Mouse (Mus musculus) forebrain, embryonic 14.5 days (tissue): ENCODE results near the gene Znrf4. TPM values are rescaled to one million over a fixed set of nuclear protein-coding genes. Genes with fewer than 3 reads are reported as not detected.
A peak's percentile ranks its signal among the peaks of the same experiment; 100 is the strongest.

Experiments
- ATAC-seq: fragments of 200-750 bp; cut with Nextera tagmentation; 2 replicates; pipeline ENCODE4 v1.8.0; 2017; ENCODE audit warnings: mild to moderate bottlenecking, moderate library complexity
- DNase-seq: peaks from one replicate; pipeline ENCODE4 v3.0.0-alpha.2; 2015; ENCODE audit warnings: low spot score
- H3K27ac ChIP-seq: fragments of 300-500 bp; sonication (generic); 2 replicates; pipeline ENCODE4 v1.5.1; 2014; ENCODE audit warnings: low read depth, mild to moderate bottlenecking, control low read depth, low read length, moderate library complexity
- H3K27me3 ChIP-seq: fragments of 300-500 bp; sonication (generic); replicated peaks from 2 replicates; pipeline ENCODE4 v1.6.1; 2014; ENCODE audit warnings: low read length, control low read depth, mixed read lengths; ENCODE audit not compliant: control insufficient read depth, insufficient read depth
- H3K36me3 ChIP-seq: fragments of 300-500 bp; sonication (generic); 2 replicates; pipeline ENCODE4 v1.6.1; 2014; ENCODE audit warnings: low read length, control low read depth; ENCODE audit not compliant: control insufficient read depth, insufficient read depth
- H3K4me1 ChIP-seq: fragments of 300-500 bp; sonication (generic); 2 replicates; pipeline ENCODE4 v1.6.1; 2014; ENCODE audit warnings: antibody characterized with exemption, low read length, control low read depth; ENCODE audit not compliant: control insufficient read depth, insufficient read depth
- H3K4me2 ChIP-seq: fragments of 300-500 bp; sonication (generic); 2 replicates; pipeline ENCODE4 v1.6.1; 2014; ENCODE audit warnings: mild to moderate bottlenecking, control low read depth, low read length
- H3K4me3 ChIP-seq: fragments of 300-500 bp; sonication (generic); 2 replicates; pipeline ENCODE4 v1.5.1; 2014; ENCODE audit warnings: low read depth, low read length, control low read depth
- H3K9ac ChIP-seq: fragments of 300-500 bp; sonication (generic); 2 replicates; pipeline ENCODE4 v1.6.1; 2014; ENCODE audit warnings: mild to moderate bottlenecking, low read length, control low read depth, moderate library complexity
- H3K9me3 ChIP-seq: fragments of 300-500 bp; sonication (generic); replicated peaks from 2 replicates; pipeline ENCODE4 v1.6.1; 2016; ENCODE audit warnings: low read length, control low read depth, mixed read lengths; ENCODE audit not compliant: control insufficient read depth
- WGBS: fragments of 180-500 bp; shearing (Covaris S2); extraction: QIAGEN DNeasy Blood & Tissue Kit; methylation state at CpG from one replicate; pipeline ENCODE4 v1.1.7; 2014; 5-methylcytosine and 5-hydroxymethylcytosine counted together
- polyA plus RNA-seq: library from polyadenylated mRNA; unstranded; fragments of >200 nt; fragmentation: Nextera tagmentation; extraction: Ambion mirVana; gene quantifications from 2 replicates; pipeline ENCODE4 v1.2.1, GENCODE M21; 2014

Znrf4 gene
- polyA plus RNA-seq: 0.14 TPM in 1 of 2 replicates, not detected in the other

DNA sequence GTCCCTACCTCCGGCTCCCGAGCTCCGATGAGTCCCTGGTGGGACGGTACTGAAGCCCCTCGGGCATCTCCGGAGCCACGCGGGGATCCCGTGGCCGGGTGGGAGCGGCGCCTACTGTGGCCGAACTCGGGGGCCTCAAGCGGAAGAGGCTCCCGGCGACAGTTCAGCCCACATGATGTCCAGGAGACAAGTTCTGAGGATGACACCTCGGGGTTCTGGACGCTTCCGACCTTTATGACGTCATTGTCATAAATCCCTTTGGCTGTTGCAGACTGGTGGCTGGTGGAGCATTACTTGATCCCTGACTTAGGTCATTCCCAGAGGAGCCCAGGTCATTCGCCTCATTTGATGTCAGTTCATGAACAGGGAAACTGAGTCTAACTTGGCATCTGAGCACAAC, at the start of gene Znrf4:
TSS of gene Znrf4 (minus strand) at position 122 of the 400 bp plus-strand sequence.
- Histone ChIP-seq H3K4me1 (peaks cover 47% of the 10 kb centered on the region), H3K9ac (peak within 1 kb of the TSS; percentile 43; the same call in 1 of the 2 replicates), H3K27me3 (0 out of 2 replicates have a peak, but pooled peaks cover 7% of the 10 kb centered on the region), H3K4me2 (peak within 1 kb of the TSS; percentile 45), H3K4me3 (peak within 1 kb of the TSS; percentile 21), H3K27ac (peak within 1 kb of the TSS; percentile 95; the same call in 1 of the 2 replicates), H3K36me3 (no peaks in the 10 kb centered on the region), H3K9me3 (no peaks in the 10 kb centered on the region)
- no peak for DNase-seq
- WGBS: 71% methylated on average over 22 of the region's 22 CpGs
- no peak for ATAC-seq

DNA sequence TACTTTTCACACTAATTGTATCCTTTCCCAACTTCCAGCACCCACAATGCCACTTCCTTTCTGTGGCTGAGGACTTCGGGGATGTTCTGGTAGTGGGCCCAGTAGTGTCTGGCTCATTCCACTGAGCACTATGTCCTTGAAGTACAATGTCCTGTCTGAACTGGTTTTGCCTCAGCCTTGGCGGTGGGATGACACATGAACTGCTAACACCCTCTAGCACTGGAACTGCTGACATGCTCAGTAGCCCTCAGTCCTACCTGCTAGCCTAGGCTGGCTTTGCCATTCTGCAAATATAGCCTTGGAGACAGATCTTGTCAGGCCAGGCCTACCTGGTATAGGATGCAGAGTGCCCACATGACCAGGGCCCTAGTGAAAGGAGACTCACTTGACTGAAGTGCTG, 49.6 kb upstream of the Znrf4 start:
- WGBS: 92% methylated on average over 2 of the region's 2 CpGs

GRCm38 (mm10) chr17:56560131-56560530, 47.9 kb upstream of the Znrf4 start:
- no peaks in the 10 kb centered on the region for H3K4me1 ChIP-seq
- no peaks in the 10 kb centered on the region for H3K9me3 ChIP-seq
- no peak overlapping the region for H3K27ac ChIP-seq
- H3K4me3 ChIP-seq: no peak overlapping the region
- peaks cover 50% of the 10 kb centered on the region for H3K36me3 ChIP-seq
- H3K4me2 ChIP-seq: no peak overlapping the region
- DNase-seq: no peak
- WGBS: 95% methylated on average over 1 of the region's 1 CpGs
- no peak overlapping the region for H3K9ac ChIP-seq
- no peaks in the 10 kb centered on the region for H3K27me3 ChIP-seq
- ATAC-seq: no peak

More for the DNA sequence above, 49.6 kb upstream of the Znrf4 start:
- H3K27me3 ChIP-seq: no peaks in the 10 kb centered on the region
- H3K9me3 ChIP-seq: no peaks in the 10 kb centered on the region
- H3K4me3 ChIP-seq: no peak overlapping the region
- ATAC-seq: no peak
- no peaks in the 10 kb centered on the region for H3K4me1 ChIP-seq
- H3K4me2 ChIP-seq: no peak overlapping the region
- no peak overlapping the region for H3K27ac ChIP-seq
- no peak for DNase-seq
- no peak overlapping the region for H3K9ac ChIP-seq
- peaks cover 68% of the 10 kb centered on the region for H3K36me3 ChIP-seq

DNA sequence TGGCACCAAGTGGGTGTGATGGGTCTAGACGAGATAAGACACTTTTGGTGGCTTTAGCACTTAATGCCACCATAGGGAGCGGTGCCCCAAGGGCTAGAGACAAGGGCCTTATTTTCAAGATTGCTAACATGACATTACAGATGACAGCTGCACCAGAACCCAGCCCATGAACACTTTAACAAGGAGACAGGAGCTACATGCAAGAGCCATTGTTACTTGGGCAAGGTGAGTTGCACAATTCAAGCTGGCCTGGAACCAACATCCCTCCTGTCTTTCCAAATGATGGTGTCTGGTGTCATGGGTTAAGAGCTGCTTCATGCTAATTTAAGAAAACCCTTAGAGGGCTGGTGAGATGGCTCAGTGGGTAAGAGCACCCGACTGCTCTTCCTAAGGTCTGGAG, 47.2 kb upstream of the Znrf4 start:
- H3K9ac ChIP-seq: no peak overlapping the region
- ATAC-seq (no peak), DNase-seq (no peak)
- no peaks in the 10 kb centered on the region for H3K27me3 ChIP-seq
- H3K27ac ChIP-seq: no peak overlapping the region
- peaks cover 43% of the 10 kb centered on the region for H3K36me3 ChIP-seq
- no peaks in the 10 kb centered on the region for H3K4me1 ChIP-seq
- WGBS: 74% methylated on average over 3 of the region's 3 CpGs
- no peak overlapping the region for H3K4me2 ChIP-seq
- no peak overlapping the region for H3K4me3 ChIP-seq
- H3K9me3 ChIP-seq: no peaks in the 10 kb centered on the region

GRCm38 (mm10) chr17:56558448-56558847, 46.2 kb upstream of the Znrf4 start:
- DNase-seq (peak; percentile 85), ATAC-seq (peak; percentile 78)
- H3K4me3 ChIP-seq: no peak overlapping the region
- no peaks in the 10 kb centered on the region for H3K9me3 ChIP-seq
- H3K4me1 ChIP-seq: no peaks in the 10 kb centered on the region
- H3K27me3 ChIP-seq: no peaks in the 10 kb centered on the region
- WGBS: 23% methylated on average over 3 of the region's 3 CpGs
- no peak overlapping the region for H3K4me2 ChIP-seq
- no peak overlapping the region for H3K9ac ChIP-seq
- H3K27ac ChIP-seq: no peak overlapping the region
- peaks cover 34% of the 10 kb centered on the region for H3K36me3 ChIP-seq

GRCm38 (mm10) chr17:56554122-56554551, 41.9 kb upstream of the Znrf4 start, which contains the start of gene Gm20219:
TSS of gene Gm20219 (minus strand) at chr17:56554387.
- Histone ChIP-seq H3K4me3 (no peak within 1 kb of the TSS), H3K27me3 (no peaks in the 10 kb centered on the region), H3K9ac (no peak within 1 kb of the TSS), H3K4me1 (peaks cover 21% of the 10 kb centered on the region), H3K4me2 (no peak within 1 kb of the TSS), H3K36me3 (no peaks in the 10 kb centered on the region), H3K9me3 (no peaks in the 10 kb centered on the region), H3K27ac (0 out of 2 replicates have a peak within 1 kb of the TSS, but pooled peaks have one; percentile 52)
- 88% methylated on average over 20 of the region's 20 CpGs for WGBS
- no peak for ATAC-seq
- DNase-seq: no peak

DNA sequence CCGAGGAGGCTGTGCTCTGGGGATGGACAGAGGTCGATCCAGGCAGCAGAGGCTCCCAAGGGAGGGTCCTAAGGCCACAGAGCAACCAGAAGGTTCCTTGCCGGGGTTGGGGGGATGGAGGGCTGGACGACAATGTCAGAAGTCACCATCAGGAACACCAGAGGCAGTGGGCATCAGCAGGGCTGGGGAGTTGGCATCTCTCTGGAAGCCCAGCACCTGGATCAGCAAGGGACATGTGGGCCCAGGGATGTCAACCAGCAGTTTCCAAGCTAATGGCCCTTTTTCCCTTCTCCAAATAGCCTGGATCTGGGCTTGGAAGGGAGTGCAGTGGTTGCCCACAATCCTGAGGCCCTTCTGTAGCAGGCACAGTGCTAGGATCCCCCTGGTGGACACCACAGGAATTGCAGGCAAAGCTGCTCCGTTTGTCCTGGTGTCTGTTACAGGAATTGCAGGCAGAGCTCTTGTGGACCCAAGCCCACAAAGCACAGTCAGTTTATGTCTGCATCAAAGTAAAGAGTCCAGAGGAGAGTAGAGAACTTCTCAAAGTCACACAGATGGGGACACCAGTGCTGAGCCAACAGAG, 40.6 kb upstream of the Znrf4 start:
- Histone ChIP-seq H3K36me3 (no peaks in the 10 kb centered on the region), H3K4me2 (no peak overlapping the region), H3K27me3 (no peaks in the 10 kb centered on the region), H3K9me3 (no peaks in the 10 kb centered on the region), H3K9ac (no peak overlapping the region), H3K4me1 (peaks cover 31% of the 10 kb centered on the region), H3K27ac (peak overlapping the region; percentile 97), H3K4me3 (no peak overlapping the region)
- ATAC-seq: peak; percentile 53
- DNase-seq: peak; percentile 88
- 43% methylated on average over 5 of the region's 5 CpGs for WGBS

- no peaks in the 10 kb centered on the region for H3K27me3 ChIP-seq
- peaks cover 36% of the 10 kb centered on the region for H3K4me1 ChIP-seq
- no peak overlapping the region for H3K4me3 ChIP-seq
- H3K9me3 ChIP-seq: no peaks in the 10 kb centered on the region
- no peak overlapping the region for H3K9ac ChIP-seq
- 8% methylated on average over 6 of the region's 6 CpGs for WGBS
- H3K4me2 ChIP-seq: no peak overlapping the region
- no peaks in the 10 kb centered on the region for H3K36me3 ChIP-seq
- H3K27ac ChIP-seq: peak overlapping the region; percentile 97
- peak; percentile 95 for DNase-seq
- ATAC-seq: peak; percentile 86
Measured at GRCm38 (mm10) chr17:56551841-56552581, 39.8 kb upstream of the Znrf4 start.
